Mouse (Mus musculus): Measurements from ENCODE around the gene Sh3gl2.

The Sh3gl2 gene

GRCm38 (mm10) chr4:85416466-85416865, 211.5 kb downstream of the Sh3gl2 start:
- no peak for DNase-seq (ENCODE audit: low spot score in 2 of 2)

- DNase-seq (ENCODE audit: low spot score in 2 of 2), result no peak
Measured at GRCm38 (mm10) chr4:85420429-85420828, 215.5 kb downstream of the Sh3gl2 start.

GRCm38 (mm10) chr4:85426211-85426610, 221.3 kb downstream of the Sh3gl2 start:
- DNase-seq (ENCODE audit: low spot score in 2 of 2), result no peak

GRCm38 (mm10) chr4:85432786-85433185, 227.9 kb downstream of the Sh3gl2 start:
- DNase-seq (ENCODE audit: low spot score in 2 of 2), result no peak

- DNase-seq (ENCODE audit: low spot score in 2 of 2), result no peak
Measured at GRCm38 (mm10) chr4:85434734-85435133, 229.8 kb downstream of the Sh3gl2 start.

GRCm38 (mm10) chr4:85438813-85439212, 233.9 kb downstream of the Sh3gl2 start:
- DNase-seq (ENCODE audit: low spot score in 2 of 2), result no peak

- DNase-seq (ENCODE audit: low spot score in 2 of 2), result no peak
Measured at GRCm38 (mm10) chr4:85483586-85483985, 278.7 kb downstream of the Sh3gl2 start.

GRCm38 (mm10) chr4:85486316-85486946, 281.5 kb downstream of the Sh3gl2 start:
- DNase-seq (ENCODE audit: low spot score in 2 of 2), result peak in 1 of 2 experiments; percentile 4

GRCm38 (mm10) chr4:85505718-85506117, 300.8 kb downstream of the Sh3gl2 start:
- no peak for DNase-seq (ENCODE audit: low spot score in 2 of 2)

- no peak for DNase-seq (ENCODE audit: low spot score in 2 of 2)
Measured at GRCm38 (mm10) chr4:85506976-85507375, 302.1 kb downstream of the Sh3gl2 start.

- DNase-seq (ENCODE audit: low spot score in 2 of 2), result no peak
Measured at GRCm38 (mm10) chr4:85507491-85507890, 302.6 kb downstream of the Sh3gl2 start.

GRCm38 (mm10) chr4:85513288-85513687, 308.4 kb downstream of the Sh3gl2 start:
- no peak for DNase-seq (ENCODE audit: low spot score in 2 of 2)

GRCm38 (mm10) chr4:85513792-85514191, 308.9 kb downstream of the Sh3gl2 start, which contains the start of gene Adamtsl1:
Gene Adamtsl1, plus strand, starts transcription at chr4:85514172.
- no peak for DNase-seq (ENCODE audit: low spot score in 2 of 2)

GRCm38 (mm10) chr4:85514205-85514681, 309.3 kb downstream of the Sh3gl2 start:
- peak in 1 of 2 experiments; percentile 34 for DNase-seq (ENCODE audit: low spot score in 2 of 2)

GRCm38 (mm10) chr4:85526966-85527566, 322.1 kb downstream of the Sh3gl2 start:
- no peak for DNase-seq (ENCODE audit: low spot score in 2 of 2)

- no peak for DNase-seq (ENCODE audit: low spot score in 2 of 2)
Measured at GRCm38 (mm10) chr4:85529852-85530251, 324.9 kb downstream of the Sh3gl2 start.

- DNase-seq (ENCODE audit: low spot score in 2 of 2), result no peak
Measured at GRCm38 (mm10) chr4:85539677-85540076, 334.8 kb downstream of the Sh3gl2 start.

GRCm38 (mm10) chr4:85543221-85543620, 338.3 kb downstream of the Sh3gl2 start:
- DNase-seq (ENCODE audit: low spot score in 2 of 2), result no peak

- no peak for DNase-seq (ENCODE audit: low spot score in 2 of 2)
Measured at GRCm38 (mm10) chr4:85554696-85555095, 349.8 kb downstream of the Sh3gl2 start.

- no peak for DNase-seq (ENCODE audit: low spot score in 2 of 2)
Measured at GRCm38 (mm10) chr4:85559753-85560152, 354.8 kb downstream of the Sh3gl2 start.

- no peak for DNase-seq (ENCODE audit: low spot score in 2 of 2)
Measured at GRCm38 (mm10) chr4:85585426-85585825, 380.5 kb downstream of the Sh3gl2 start.

- no peak for DNase-seq (ENCODE audit: low spot score in 2 of 2)
Measured at GRCm38 (mm10) chr4:85588928-85589327, 384.0 kb downstream of the Sh3gl2 start.

- no peak for DNase-seq (ENCODE audit: low spot score in 2 of 2)
Measured at GRCm38 (mm10) chr4:85591037-85591436, 386.1 kb downstream of the Sh3gl2 start.

Measured in cerebellum, postnatal 4 days (tissue).